Mouse (Mus musculus): ENCODE measurements around the gene Gtf2a1.
"Not testable (repeated sequence)": the region's sequence is repeated elsewhere in the genome, so short reads cannot be mapped to it uniquely, and the experiment has no call there.

Gtf2a1 gene

DNA sequence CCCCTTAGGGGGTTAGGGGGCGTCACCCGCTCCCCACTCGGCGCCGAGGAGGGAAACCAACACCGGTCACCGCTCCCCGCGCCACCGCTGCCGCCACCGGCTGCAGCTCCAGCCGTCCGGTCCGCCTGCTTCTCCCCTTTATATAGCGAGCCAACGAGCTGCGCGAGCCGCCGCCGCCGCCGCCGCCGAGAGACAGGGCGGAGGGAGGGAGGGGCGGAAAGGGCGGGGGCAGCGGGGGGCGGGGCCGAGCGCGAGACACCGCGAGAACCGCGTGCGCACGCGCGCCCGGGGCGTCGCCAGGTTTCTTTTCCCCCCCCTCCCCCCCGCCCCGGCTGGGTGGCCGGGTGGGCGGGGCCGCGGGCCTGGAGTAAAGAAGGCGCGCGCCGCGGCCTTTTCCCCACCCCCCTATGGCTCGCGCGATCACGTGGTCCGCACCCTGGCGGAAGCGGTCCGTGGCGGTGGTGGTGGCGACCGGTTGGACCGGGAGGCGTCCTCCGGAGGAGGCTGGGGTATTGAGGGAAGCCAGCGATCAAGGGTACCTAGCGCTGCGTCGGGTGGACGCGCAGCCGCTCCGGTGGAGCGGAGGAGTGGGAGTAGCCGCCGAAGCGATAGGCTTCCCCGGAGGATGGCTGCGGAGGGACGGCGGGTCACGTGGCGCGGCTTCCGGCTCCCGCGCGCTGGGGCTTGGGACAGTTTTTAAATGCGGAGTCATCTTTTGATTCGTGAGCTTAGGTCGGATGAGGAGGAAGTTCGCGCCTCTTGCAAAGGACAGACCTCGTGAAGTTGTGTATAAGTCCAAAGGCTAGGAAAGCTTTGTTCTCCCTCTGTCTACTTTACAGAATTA is at the start of gene Gtf2a1:
Gene Gtf2a1, minus strand, starts transcription at position 641 of the 844 bp plus-strand sequence.
- DNase-seq (ENCODE audit: low read depth, low spot score): peak; percentile 95

DNA sequence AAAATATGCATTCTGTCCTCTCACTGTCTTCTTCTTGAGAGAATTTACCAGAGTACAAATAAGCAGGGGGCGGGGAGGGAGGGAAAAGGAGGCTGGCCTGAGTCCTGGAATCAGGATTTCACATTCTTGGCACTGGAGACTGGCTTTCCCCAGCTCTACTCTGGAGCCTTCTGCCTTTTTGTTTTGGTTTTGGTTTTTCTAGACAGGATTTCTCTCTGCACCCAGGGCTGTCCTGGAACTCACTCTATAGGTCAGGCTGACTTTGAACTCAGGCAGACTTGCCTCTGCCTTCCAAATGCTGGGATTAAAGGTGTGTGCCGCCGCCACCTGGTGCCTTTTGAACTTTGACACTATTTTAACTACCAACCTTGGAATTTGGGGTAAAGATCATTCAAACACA is 48.1 kb upstream of the Gtf2a1 start:
- no peak for DNase-seq (ENCODE audit: low read depth, low spot score)

DNA sequence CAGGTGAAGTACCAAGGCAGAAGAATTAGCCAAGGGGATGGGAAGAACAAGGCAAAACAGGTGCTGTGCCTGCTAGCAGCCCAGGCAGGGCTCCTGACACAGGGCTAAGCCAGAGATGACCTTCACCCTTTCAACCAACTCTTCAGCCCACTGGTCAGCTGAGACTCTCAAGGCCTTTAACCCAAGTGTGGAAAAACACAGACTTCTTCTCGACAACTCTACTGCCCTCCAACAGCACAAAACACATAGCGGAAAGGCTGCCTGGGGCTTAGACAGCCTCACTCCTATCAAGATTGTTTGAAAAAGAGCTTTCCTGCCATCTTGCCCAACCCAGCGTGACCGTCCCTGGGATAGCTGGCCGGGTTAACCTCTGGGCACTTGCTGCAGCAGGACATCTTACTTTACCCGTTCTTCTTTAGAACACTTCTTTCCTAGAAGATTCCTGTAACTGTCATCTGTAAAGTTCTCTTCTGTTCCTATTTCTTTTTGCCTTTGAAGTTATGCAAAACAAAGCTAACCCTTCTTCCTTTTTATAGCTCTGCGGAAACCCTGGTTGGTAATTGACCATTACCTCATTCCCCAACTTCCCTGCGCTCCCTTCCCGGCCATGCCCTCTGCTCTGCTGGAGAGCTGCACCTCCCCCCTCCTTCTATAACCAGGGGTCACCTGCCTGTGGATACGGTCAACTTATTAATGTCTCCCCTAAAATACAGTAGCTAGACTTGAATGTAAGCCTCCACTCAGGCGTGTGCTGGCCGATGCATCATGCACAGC is 47.0 kb upstream of the Gtf2a1 start:
- DNase-seq (ENCODE audit: low read depth, low spot score): no peak

DNA sequence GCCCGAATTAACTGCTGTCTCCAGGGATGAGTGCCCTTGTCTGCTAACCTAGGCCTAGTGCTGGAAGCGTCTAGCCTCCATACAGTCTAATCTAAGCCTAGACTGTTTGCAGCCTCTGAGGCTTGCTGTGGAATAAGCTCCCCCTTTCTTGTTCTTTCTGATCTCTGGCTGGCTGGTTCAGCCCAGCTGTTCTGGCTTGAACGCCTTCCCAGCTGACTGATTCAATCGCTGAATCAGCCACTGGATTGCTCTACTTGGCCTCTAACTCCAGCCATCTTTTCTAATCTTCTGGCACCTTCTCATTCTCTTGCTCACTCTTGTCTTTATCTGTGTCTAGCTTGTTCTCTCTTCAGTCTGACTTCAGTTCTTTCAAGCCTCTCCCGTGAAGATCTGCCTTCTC is 36.2 kb upstream of the Gtf2a1 start:
- no peak for DNase-seq (ENCODE audit: low read depth, low spot score)

DNA sequence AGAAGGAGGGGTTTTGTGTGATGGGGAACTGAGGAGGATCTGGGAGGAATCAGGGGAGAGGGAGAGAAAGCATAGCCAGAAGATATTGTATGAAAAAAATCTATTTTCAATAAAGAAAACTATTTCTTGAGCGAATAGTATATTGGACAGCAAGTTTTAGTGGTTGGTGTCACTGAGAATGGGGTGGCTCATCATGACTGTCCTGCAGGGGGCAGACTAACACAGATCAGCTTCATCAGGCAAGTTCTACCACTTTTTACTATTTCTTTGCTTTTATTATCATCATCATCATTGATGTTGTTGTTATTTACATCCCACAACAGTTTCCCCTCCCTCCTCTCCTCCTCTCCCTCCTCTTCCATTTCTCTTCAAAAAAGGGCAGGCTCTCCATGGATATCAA is 34.7 kb upstream of the Gtf2a1 start:
- no peak for DNase-seq (ENCODE audit: low read depth, low spot score)

DNA sequence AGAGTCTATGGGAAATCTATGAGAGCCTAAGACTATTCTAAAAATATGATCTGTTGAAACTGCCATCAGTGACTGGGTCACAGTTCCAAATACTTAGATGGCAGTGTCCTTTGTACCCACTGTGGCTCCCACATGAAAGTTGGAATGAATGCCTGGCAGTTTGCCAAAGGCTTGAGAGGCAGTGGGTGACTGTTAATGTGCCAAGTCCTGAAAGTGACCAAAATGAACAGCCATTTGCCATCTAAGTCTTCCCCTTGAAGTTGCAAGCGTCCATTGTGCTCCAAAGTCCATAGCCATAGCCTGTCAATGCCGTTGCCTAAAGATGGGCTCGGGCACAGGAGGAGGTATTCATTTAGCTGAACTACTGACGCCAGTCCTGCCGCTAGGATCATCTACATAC is 19.1 kb upstream of the Gtf2a1 start:
- DNase-seq (ENCODE audit: low read depth, low spot score): no peak

DNA sequence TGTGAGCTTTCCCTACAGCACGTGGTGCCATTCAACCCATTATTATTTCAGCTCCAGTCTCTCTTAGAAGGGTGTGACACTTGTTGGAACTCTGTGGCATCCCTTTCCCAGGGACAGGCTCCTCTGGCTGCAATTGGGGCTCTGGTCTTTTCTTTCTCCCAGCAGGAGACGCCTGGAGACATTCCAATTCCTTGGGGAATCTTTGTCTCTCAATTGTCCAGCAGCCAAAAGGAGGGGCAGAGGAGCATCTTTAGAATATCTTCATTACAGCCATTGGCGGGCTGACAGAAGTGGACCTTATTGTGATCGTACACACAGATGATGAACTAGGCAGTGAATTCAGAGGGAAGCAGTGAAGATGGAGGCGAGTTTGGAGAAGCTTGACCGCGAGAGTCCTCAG is 17.4 kb upstream of the Gtf2a1 start:
- no peak for DNase-seq (ENCODE audit: low read depth, low spot score)

DNA sequence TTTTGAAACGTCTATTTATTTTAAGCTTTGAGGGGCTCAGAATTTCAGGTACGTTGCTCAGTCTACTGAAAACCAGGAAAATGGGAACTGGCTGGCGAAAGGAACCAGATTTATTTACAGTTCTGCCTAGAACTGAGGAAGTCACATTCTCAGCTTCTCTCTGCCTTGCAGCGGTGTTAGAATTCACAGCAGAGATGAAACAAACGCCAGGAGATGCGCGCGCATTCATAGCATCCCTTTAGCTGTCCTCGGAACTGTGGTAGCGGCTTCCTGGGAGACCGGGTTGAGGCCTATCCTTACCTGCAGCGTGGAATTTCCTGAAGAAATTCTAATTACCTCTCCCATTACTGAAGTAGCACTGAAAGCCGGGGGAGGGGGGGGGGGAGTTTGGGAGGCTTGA is 16.4 kb upstream of the Gtf2a1 start:
- DNase-seq (ENCODE audit: low read depth, low spot score): no peak

DNA sequence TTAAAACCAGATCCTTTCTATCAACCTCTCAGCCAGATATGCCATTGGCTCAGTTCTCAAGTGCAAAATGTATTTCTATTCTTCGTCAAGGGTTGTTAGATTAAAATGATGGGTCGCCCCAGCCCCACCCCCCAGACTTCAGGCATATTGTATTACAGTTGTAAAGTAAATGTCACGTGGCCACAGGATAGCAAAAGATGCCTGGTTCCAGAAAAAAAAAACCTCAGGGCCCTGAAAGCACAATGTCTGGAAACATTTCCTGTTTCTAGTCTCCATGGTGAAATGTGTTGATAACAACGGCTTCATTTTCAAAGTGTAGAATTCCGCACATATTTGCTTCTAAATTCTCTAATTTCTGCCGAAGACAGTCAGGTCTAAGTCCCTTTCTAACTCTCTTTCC is 14.3 kb upstream of the Gtf2a1 start:
- DNase-seq (ENCODE audit: low read depth, low spot score): peak; percentile 21

DNA sequence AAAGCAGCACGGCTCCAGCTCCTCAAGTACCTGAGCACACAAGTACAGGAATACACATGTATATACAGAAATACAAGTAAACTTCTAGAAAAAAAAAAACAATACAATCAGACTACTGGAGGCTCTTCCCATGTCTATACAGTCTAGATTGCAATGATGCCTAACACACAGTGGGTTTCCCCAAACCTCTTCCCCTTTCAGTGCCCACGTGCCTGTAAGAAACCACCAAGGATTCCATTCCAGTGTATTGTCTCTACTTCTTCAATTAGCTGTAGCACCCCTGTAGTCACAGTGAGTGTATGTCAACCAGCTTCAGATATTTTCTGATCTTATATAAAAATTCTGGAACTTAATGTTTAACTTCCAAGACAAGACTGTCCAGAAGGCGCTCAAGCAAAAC is 1.8 kb upstream of the Gtf2a1 start:
- DNase-seq (ENCODE audit: low read depth, low spot score): no peak

DNA sequence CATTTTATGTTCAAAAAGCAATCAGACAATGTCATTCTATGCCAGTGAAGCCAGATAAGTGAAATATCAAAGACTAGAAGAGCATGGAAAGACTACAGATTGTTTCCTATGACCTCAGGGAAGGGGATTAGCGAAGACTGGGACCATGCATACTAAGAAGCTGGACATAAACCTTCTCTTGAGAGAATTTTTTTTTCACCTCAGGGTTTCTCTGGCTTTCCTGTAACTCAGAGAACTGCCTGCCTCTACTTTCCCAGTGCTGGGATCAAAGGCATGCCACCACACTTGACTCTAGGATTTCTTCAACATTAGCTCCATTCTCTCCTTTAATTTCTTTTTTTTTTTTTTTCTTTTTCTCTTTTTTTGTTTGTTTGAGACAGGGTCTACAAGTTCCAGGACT is 904 bp upstream of the Gtf2a1 start:
- DNase-seq (ENCODE audit: low read depth, low spot score): no peak

DNA sequence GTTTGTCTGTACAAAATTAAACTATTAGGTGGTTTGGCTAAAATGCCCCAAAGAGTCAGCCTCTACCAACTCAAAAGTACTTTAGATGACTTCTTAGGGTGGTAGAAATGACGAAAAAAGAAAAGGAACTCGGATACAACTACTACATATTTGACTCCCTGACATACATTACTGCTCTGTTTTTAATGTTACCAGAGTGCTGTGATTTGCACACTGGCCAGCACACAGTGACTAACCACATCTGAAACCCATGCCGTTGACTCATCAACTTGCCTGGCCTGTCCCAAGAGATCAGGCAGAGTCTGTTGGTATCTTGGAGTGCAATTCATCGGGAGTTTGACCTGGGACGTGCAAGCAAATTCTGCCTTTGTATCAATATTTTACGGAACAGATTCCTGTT is 429 bp upstream of the Gtf2a1 start:
- DNase-seq (ENCODE audit: low read depth, low spot score): no peak

DNA sequence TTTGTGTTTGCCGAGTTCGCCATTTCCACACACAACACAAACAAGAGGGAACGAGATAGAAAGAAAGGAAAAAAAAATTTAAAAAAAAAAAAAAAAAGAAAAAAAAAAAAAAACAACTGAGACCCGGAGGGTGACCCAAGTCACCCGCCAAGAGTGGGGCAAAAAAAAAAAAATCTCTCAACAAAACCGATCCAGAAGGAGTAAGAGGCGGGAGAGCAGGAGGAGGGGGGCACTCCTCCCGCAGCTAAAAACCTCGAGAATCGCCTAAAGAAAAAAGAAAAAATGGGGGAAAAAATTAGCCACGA is 793 bp downstream of the Gtf2a1 start:
- no peak for DNase-seq (ENCODE audit: low read depth, low spot score)

DNA sequence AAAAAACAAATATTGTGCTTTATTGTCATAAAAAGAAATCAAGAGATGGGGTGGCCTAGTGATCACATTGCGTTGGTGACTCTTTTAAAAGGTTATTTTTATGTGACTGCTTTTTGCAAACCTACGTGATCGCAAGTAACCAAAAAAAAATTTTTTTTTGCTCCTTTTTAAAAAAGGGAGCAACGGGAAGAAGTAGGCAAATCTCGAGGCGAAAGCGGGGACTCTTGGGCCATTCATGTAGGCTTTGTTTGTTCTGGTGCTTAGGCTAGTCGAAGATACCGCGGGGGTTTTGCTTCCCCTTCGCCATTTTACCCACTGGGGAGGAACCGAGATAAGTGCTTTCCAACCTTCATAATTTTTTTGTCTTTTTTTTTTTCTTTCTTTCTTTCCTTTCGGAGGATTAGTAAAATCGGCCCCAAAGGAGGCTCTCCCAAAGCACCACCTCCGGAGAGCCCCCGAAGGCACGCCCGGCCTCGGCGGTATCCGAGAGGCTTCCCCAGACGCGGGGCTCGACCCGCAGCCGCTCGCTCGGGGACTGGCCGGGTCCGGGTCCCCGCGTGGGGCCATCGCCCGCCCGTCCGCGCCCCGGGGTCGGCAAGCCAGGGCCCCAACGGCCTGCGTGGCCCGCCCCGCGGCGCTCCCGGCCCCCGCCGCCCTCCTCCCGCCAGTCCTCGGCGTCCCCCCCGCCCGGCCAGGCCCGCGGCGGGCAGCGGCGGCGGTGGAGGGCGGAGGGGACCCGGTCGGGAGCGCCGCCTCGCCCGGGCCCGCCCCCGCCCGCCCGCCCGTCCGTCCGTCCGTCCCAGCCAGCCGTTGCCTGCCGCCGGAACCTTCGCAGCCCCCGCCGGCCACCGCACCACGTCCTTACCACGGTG is 1.4 kb downstream of the Gtf2a1 start:
- DNase-seq (ENCODE audit: low read depth, low spot score): peak; percentile 52

DNA sequence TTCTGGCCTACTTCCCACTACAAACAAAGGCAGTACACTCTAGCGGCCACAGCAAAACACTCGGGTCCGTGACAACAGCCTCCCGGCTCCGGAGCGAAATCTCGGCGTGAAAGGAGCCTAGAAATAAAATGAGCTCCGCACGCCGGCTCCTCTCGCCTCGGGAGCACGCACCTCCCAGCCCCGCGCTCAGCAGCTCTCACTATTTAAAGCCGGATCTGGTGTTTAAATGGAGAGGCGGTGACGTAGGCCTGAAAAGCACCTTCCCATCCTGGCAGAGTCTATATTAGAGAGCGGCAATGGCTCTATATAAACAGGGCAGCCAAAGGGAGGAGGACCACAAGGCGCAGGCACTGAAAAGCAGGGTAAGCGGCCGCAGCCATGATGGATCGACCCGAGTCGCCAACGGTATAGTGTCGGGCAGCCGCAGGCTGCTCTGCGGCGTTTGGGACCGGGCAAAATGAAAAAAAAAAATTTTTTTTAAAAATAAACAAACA is 2.1 kb downstream of the Gtf2a1 start:
- peak; percentile 96 for DNase-seq (ENCODE audit: low read depth, low spot score)

DNA sequence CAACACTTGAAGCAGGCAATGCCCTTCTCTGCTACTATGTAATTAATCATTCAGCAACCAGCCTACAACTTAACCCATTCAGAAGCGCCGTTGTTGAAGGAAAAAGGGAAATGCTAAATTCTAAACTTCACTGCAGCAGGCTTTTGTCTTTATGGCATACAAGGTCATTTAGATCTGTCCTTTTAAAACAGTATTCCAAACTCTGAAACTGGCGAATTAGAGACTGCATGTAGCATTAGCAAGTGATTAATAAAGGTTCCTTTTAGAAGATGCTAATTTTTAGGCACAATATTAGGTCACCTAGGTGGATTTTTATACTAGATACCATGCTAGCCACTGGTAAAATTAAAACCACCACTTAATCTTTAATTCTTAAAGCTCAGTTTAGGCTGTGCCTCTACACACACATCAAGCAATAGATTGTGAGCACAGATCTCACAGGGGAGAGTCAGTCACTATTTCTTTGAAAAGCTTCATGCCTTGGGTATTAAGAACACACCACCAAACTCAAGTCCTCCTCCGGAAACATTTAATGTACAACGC is 2.7 kb downstream of the Gtf2a1 start:
- DNase-seq (ENCODE audit: low read depth, low spot score): no peak

DNA sequence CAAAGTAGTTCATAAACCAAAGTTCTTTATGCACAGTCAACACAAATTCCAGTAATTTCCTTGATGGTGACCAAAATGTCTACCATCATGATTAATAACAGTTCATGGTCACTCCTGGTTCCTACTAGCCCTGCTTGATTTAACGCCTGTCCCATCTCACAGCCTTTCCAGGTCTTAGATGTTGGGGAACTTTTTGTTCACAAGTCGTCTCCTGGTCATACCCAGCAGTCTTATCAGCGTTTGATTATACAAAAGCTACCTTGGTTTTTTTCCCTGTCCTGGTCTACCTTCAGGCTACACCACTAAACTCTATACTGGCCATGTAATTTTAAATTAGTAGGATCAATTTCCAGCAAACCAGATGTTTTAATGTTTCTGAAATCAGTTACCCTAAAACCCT is 3.2 kb downstream of the Gtf2a1 start:
- no peak for DNase-seq (ENCODE audit: low read depth, low spot score)

DNA sequence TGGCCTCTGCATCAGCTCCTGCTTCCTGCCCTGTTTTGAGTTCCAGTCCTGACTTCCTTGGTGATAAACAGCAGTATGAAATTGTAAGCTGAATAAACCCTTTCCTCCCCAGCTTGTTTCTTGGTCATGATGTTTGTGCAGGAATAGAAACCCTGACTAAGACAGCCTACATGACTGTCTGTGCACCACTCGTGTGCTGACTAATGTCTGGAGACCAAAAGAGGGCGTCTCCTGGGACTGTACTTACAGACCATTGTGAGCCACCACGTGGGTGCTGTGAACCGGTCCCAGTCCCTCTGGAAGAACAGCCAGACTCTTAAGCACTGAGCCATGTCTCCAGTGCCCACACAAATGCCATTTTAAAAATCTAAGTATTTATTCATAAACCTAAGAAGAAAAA is 4.5 kb downstream of the Gtf2a1 start:
- not testable (repeated sequence) for DNase-seq (ENCODE audit: low read depth, low spot score)

DNA sequence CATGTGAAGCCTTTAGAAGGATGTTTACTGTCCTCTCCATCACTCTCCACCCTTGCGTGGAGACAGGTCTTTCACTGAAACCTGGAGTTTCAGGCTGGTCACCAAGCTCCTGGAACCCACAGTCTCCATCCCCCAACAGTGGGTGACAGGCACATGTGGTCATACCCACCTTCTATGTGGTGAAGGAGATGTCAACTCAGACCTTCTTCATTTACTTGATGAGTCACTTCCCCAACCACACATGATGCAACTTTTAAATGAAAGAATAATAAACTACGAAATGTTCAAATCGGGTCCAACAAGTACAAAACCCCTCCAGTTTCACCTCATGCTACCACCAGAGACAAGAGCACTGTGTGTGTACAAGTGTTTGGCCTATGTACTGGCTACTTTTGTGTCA is 5.1 kb downstream of the Gtf2a1 start:
- DNase-seq (ENCODE audit: low read depth, low spot score): no peak

DNA sequence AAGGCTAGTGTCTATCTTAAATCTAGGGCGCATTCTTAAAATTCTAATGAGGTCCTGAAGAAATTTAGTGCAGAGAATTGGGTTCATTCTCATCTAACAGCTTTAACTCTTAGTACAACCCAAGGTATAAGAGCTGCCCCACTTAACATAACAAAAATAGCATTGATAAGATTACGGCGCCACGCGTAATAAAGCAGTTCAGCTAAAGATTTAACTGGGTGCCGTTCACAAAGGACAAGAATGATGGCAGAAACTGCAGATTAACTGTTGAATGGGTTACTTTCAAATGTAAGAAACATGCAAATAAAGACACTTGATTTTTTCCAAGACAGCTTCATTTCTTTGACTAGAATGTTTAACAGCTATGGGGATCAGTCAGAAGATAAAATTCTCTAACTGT is 6.9 kb downstream of the Gtf2a1 start:
- no peak for DNase-seq (ENCODE audit: low read depth, low spot score)

DNA sequence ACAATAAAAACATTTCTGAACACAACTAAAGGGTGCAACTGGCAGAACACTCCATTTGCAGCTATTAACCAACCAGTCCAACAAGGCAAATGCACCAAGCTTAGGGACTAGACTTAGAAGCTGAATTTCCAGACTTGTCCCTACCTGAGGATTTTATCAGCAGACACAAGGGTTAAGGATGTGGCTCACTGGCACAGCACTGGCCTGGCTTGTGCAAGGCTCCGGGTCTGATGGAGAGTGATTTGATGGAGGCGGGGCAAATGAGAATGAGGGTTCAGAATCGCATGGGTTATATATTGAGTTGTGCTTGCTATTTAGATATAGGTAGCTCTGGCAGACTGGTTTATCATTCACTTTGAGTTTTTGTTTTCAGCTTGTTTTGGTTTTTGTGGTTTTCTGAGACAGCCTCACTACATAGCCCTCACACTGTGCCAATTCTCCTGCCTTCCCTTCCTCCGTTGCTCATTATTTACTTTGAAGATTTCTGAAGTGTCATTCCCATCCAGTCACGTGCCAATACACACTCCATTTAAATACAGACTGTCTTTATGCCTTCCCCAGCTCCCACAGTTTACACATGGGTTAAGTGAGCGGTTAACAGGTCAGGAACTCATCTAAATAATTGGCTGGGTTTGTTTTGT is 7.8 kb downstream of the Gtf2a1 start:
- DNase-seq (ENCODE audit: low read depth, low spot score): no peak

Data from forelimb bud, embryonic 11.5 days (tissue).